8 mouse cellular contexts compared by ENCODE assay signal in genomic region chr11:61930640-61931586, GRCm38 (mm10). TPM values are rescaled to one million over a fixed set of nuclear protein-coding genes. Genes with fewer than 3 reads are reported as not detected.
DNase-seq lines count a peak whose midpoint lies in the region; ATAC-seq and TF ChIP-seq lines count a peak whose summit lies in the region.

No protein-coding gene starts in this region.

- peak overlapping the region; percentile 87 for H3K4me3 ChIP-seq in thymus, adult 2 months (ENCODE audit: control insufficient read depth, insufficient read depth, low read length)
- H3K4me3 ChIP-seq in embryonic facial prominence, embryonic 10.5 days, result peak overlapping the region; percentile 95
- peak overlapping the region; percentile 93 for H3K4me3 ChIP-seq in hindbrain, embryonic 10.5 days
- H3K4me3 ChIP-seq in limb, embryonic 13.5 days, result peak overlapping the region; percentile 91
- H3K4me3 ChIP-seq in neural tube, embryonic 14.5 days (ENCODE audit: low read depth, low read length), result peak overlapping the region; percentile 98

- no peak for TF ChIP-seq POLR2A in thymus, adult 2 months (IDR thresholded peaks at IDR 0.05; ENCODE audit: control insufficient read depth, extremely low read depth, insufficient read depth, low read length, poor library complexity)

- peaks cover 4% of the 10 kb centered on the region for H3K4me1 ChIP-seq in thymus, adult 2 months (replicated peaks; ENCODE audit: control insufficient read depth, insufficient read depth, low read length)
- H3K4me1 ChIP-seq in embryonic facial prominence, embryonic 10.5 days, result peaks cover 26% of the 10 kb centered on the region
- H3K4me1 ChIP-seq in hindbrain, embryonic 10.5 days (replicated peaks), result peaks cover 29% of the 10 kb centered on the region
- peaks cover 11% of the 10 kb centered on the region for H3K4me1 ChIP-seq in limb, embryonic 13.5 days
- peaks cover 10% of the 10 kb centered on the region; the same call in 1 of the 2 replicates for H3K4me1 ChIP-seq in neural tube, embryonic 14.5 days (ENCODE audit: control insufficient read depth, insufficient read depth, low read length)

- 17% methylated on average over 11 of the region's 11 CpGs for WGBS in thymus, adult 2 months
- 21% methylated on average over 11 of the region's 11 CpGs for WGBS in embryonic facial prominence, embryonic 10.5 days
- WGBS in hindbrain, embryonic 10.5 days, result 20% methylated on average over 11 of the region's 11 CpGs
- WGBS in limb, embryonic 13.5 days, result 20% methylated on average over 11 of the region's 11 CpGs
- 16% methylated on average over 11 of the region's 11 CpGs for WGBS in neural tube, embryonic 14.5 days

- H3K4me2 ChIP-seq in limb, embryonic 13.5 days (replicated peaks), result peak overlapping the region; percentile 73
- peak overlapping the region; percentile 69 for H3K4me2 ChIP-seq in neural tube, embryonic 14.5 days (ENCODE audit: low read depth, low read length)

- peak overlapping the region; percentile 88 for H3K9ac ChIP-seq in limb, embryonic 13.5 days
- peak overlapping the region; percentile 80 for H3K9ac ChIP-seq in neural tube, embryonic 14.5 days (replicated peaks; ENCODE audit: low read depth, low read length)

- TF ChIP-seq CTCF in thymus, adult 2 months (IDR thresholded peaks at IDR 0.05; ENCODE audit: borderline replicate concordance, control insufficient read depth, extremely low read depth, insufficient read depth, low read length, poor library complexity), result no peak

- 0 out of 2 replicates have a peak, but pooled peaks have one; percentile 2 for ATAC-seq in limb, embryonic 13.5 days (ENCODE audit: low FRiP score, low read depth)
- ATAC-seq in neural tube, embryonic 14.5 days (ENCODE audit: low read depth), result peak; percentile 28; the same call in 1 of the 2 replicates

- H3K27me3 ChIP-seq in thymus, adult 2 months (ENCODE audit: control insufficient read depth, insufficient read depth, low read length), result no peaks in the 10 kb centered on the region
- H3K27me3 ChIP-seq in embryonic facial prominence, embryonic 10.5 days (replicated peaks; ENCODE audit: low read depth, poor library complexity, severe bottlenecking), result 0 out of 2 replicates have a peak, but pooled peaks cover 5% of the 10 kb centered on the region
- no peaks in the 10 kb centered on the region for H3K27me3 ChIP-seq in hindbrain, embryonic 10.5 days (ENCODE audit: insufficient read depth, poor library complexity, severe bottlenecking)
- H3K27me3 ChIP-seq in limb, embryonic 13.5 days, result no peaks in the 10 kb centered on the region
- no peaks in the 10 kb centered on the region for H3K27me3 ChIP-seq in neural tube, embryonic 14.5 days (ENCODE audit: control insufficient read depth, insufficient read depth, low read length)

- H3K36me3 ChIP-seq in thymus, adult 2 months (ENCODE audit: control insufficient read depth, insufficient read depth, low read length), result no peaks in the 10 kb centered on the region
- H3K36me3 ChIP-seq in embryonic facial prominence, embryonic 10.5 days (replicated peaks), result peaks cover 8% of the 10 kb centered on the region
- H3K36me3 ChIP-seq in hindbrain, embryonic 10.5 days, result peaks cover 6% of the 10 kb centered on the region
- no peaks in the 10 kb centered on the region for H3K36me3 ChIP-seq in limb, embryonic 13.5 days
- H3K36me3 ChIP-seq in neural tube, embryonic 14.5 days (ENCODE audit: control insufficient read depth, insufficient read depth, low read length), result no peaks in the 10 kb centered on the region

- H3K27ac ChIP-seq in thymus, adult 2 months (ENCODE audit: control insufficient read depth, insufficient read depth, low read length), result peak overlapping the region; percentile 81
- peak overlapping the region; percentile 97 for H3K27ac ChIP-seq in embryonic facial prominence, embryonic 10.5 days (replicated peaks)
- peak overlapping the region; percentile 98 for H3K27ac ChIP-seq in hindbrain, embryonic 10.5 days
- H3K27ac ChIP-seq in limb, embryonic 13.5 days, result peak overlapping the region; percentile 91
- H3K27ac ChIP-seq in neural tube, embryonic 14.5 days (ENCODE audit: low read depth, low read length), result peak overlapping the region; percentile 94

- no peaks in the 10 kb centered on the region for H3K9me3 ChIP-seq in embryonic facial prominence, embryonic 10.5 days
- no peaks in the 10 kb centered on the region for H3K9me3 ChIP-seq in hindbrain, embryonic 10.5 days
- H3K9me3 ChIP-seq in limb, embryonic 13.5 days, result no peaks in the 10 kb centered on the region
- no peaks in the 10 kb centered on the region for H3K9me3 ChIP-seq in neural tube, embryonic 14.5 days (ENCODE audit: control insufficient read depth, low read length)

- intact Hi-C loops in left cerebral cortex, postnatal 10 days (cut with DNase I), result no loop called here

- DNase-seq in thymus, adult 2 months, result no peak
- no peak for DNase-seq in thymus, adult 18-20 months
- DNase-seq in embryonic facial prominence, embryonic 10.5 days (ENCODE audit: low spot score), result no peak
- no peak for DNase-seq in hindbrain, embryonic 10.5 days (ENCODE audit: low spot score)
- DNase-seq in left cerebral cortex, adult 9 months (ENCODE audit: low spot score in 2 of 2), result no peak
- no peak for DNase-seq in left cerebral cortex, postnatal 10 days (ENCODE audit: extremely low spot score in 1 of 2, low spot score in 2 of 2)

RNA-seq across cellular contexts. Expression of gene Akap10, which starts 0.9 kb away (rescaled TPM):
- 22.2 and 23.9 TPM in 2 replicates for polyA plus RNA-seq in thymus, adult 2 months (2012; rRNA removed)
- polyA plus RNA-seq in embryonic facial prominence, embryonic 10.5 days (2016; fragmentation: Nextera tagmentation; extraction: Ambion mirVana), result 18.6 and 19.1 TPM in 2 replicates
- 13.6 and 14.3 TPM in 2 replicates for polyA plus RNA-seq in hindbrain, embryonic 10.5 days (2016; fragmentation: Nextera tagmentation; extraction: Ambion mirVana)
- 17.5 and 17.7 TPM in 2 replicates for polyA plus RNA-seq in limb, embryonic 13.5 days (2015; fragmentation: Nextera tagmentation; extraction: Ambion mirVana)
- polyA plus RNA-seq in neural tube, embryonic 14.5 days (2014; fragmentation: Nextera tagmentation; extraction: Ambion mirVana), result 13.7 and 16.9 TPM in 2 replicates
- 10 to 100 TPM; 28.4 to 31.2 TPM for total RNA-seq in left cerebral cortex, postnatal 10 days (2021)

RNA-seq across cellular contexts. Expression of gene Specc1, which starts 25.6 kb away (rescaled TPM):
- 2.1 and 2.4 TPM in 2 replicates for polyA plus RNA-seq in thymus, adult 2 months (2012; rRNA removed)
- polyA plus RNA-seq in embryonic facial prominence, embryonic 10.5 days (2016; fragmentation: Nextera tagmentation; extraction: Ambion mirVana), result 14.9 and 15.3 TPM in 2 replicates
- polyA plus RNA-seq in hindbrain, embryonic 10.5 days (2016; fragmentation: Nextera tagmentation; extraction: Ambion mirVana), result 14.5 and 14.9 TPM in 2 replicates
- 12.3 and 13.9 TPM in 2 replicates for polyA plus RNA-seq in limb, embryonic 13.5 days (2015; fragmentation: Nextera tagmentation; extraction: Ambion mirVana)
- polyA plus RNA-seq in neural tube, embryonic 14.5 days (2014; fragmentation: Nextera tagmentation; extraction: Ambion mirVana), result 10.0 and 15.0 TPM in 2 replicates
- 10 to 100 TPM; 31.0 to 31.1 TPM for total RNA-seq in left cerebral cortex, postnatal 10 days (2021)
